Mouse (Mus musculus) layer of hippocampus, adult 18-20 months (tissue): Measurements from ENCODE around the gene Mmachc. TPM values are rescaled to one million over a fixed set of nuclear protein-coding genes. Genes with fewer than 3 reads are reported as not detected.

Experiments
- total RNA-seq, 2 experiments: library from RNA; stranded (reverse); gene quantifications; 2 replicates each; pipeline ENCODE4 v1.2.3; 2021

Gene Mmachc
- total RNA-seq, 2 experiments from 2014 or later = 17.0 TPM

Other genes starting within 250 kb of the Mmachc start
- 10 to 100 TPM; 94.1 to 97.6 TPM for gene Mast2, start 244.2 kb downstream of the Mmachc start, total RNA-seq
- 10 to 100 TPM; 17.1 to 19.4 TPM for gene Ipp, start 200.9 kb downstream of the Mmachc start, total RNA-seq
- gene Tmem69, start 152.5 kb downstream of the Mmachc start, total RNA-seq = 10 to 100 TPM; 12.3 to 13.0 TPM
- 10 to 100 TPM; 45.2 to 49.3 TPM for gene Gpbp1l1, start 150.7 kb downstream of the Mmachc start, total RNA-seq
- 1 to 10 TPM; 4.6 to 4.8 TPM for gene Ccdc17, start 111.8 kb downstream of the Mmachc start, total RNA-seq
- 10 to 100 TPM; 24.5 to 25.4 TPM for gene Nasp, start 80.5 kb downstream of the Mmachc start, total RNA-seq
- gene Akr1a1, start 56.7 kb downstream of the Mmachc start, total RNA-seq = 100 to 1,000 TPM; 395 to 397 TPM
- gene Prdx1, start 22.9 kb downstream of the Mmachc start, total RNA-seq = 100 to 1,000 TPM; 153 to 155 TPM
- gene Ccdc163, start 103 bp upstream of the Mmachc start, total RNA-seq = 1 to 10 TPM; 4.6 to 7.8 TPM
- gene Tesk2, start 12.5 kb upstream of the Mmachc start, total RNA-seq = 1 to 10 TPM; 3.7 TPM
- 10 to 100 TPM; 12.9 TPM for gene Toe1, start 99.2 kb upstream of the Mmachc start, total RNA-seq
- gene Mutyh, start 99.3 kb upstream of the Mmachc start, total RNA-seq = 1 to 10 TPM; 3.5 to 3.8 TPM
- gene Hpdl, start 113.3 kb upstream of the Mmachc start, total RNA-seq = 1 to 10 TPM; 4.3 to 5.5 TPM
- gene Zswim5, start 169.0 kb upstream of the Mmachc start, total RNA-seq = 10 to 100 TPM; 16.8 to 19.2 TPM